Mouse (Mus musculus): ENCODE measurements around the gene Ugt1a1.

GRCm38 (mm10) chr1:88263778-88264177 lies 52.0 kb downstream of the Ugt1a1 start:
- no peak for TF ChIP-seq CTCF (IDR thresholded peaks at IDR 0.05; ENCODE audit: low read depth, low read length)
- TF ChIP-seq POLR2A (IDR thresholded peaks at IDR 0.05; ENCODE audit: extremely low read depth, insufficient read depth, low read length), result no peak

Measured in liver, adult 2 months (tissue).